Mouse (Mus musculus) kidney, embryonic 16.5 days (tissue): ENCODE results near the gene Efl1. TPM values are rescaled to one million over a fixed set of nuclear protein-coding genes. Genes with fewer than 3 reads are reported as not detected.
A peak's percentile ranks its signal among the peaks of the same experiment; 100 is the strongest.
"Not testable (repeated sequence)": the region's sequence is repeated elsewhere in the genome, so short reads cannot be mapped to it uniquely, and the experiment has no call there.

Source experiments
- ATAC-seq: fragments of 200-750 bp; cut with Nextera tagmentation; 2 replicates; pipeline ENCODE4 v1.8.0; 2017; ENCODE audit warnings: moderate TSS enrichment; ENCODE audit not compliant: low FRiP score, low TSS enrichment
- H3K27ac ChIP-seq: fragments of 300-500 bp; sonication (generic); 2 replicates; pipeline ENCODE4 v1.5.1; 2014; ENCODE audit warnings: low read length
- H3K27me3 ChIP-seq: fragments of 300-500 bp; sonication (generic); 2 replicates; pipeline ENCODE4 v1.6.1; 2014; ENCODE audit warnings: low read length, control low read depth, mixed read lengths; ENCODE audit not compliant: insufficient read depth
- H3K36me3 ChIP-seq: fragments of 300-500 bp; sonication (generic); 2 replicates; pipeline ENCODE4 v1.6.1; 2014; ENCODE audit warnings: low read length, control low read depth, mixed read lengths; ENCODE audit not compliant: insufficient read depth
- H3K4me1 ChIP-seq: fragments of 300-500 bp; sonication (generic); 2 replicates; pipeline ENCODE4 v1.6.1; 2014; ENCODE audit warnings: low read length, control low read depth, mixed read lengths; ENCODE audit not compliant: insufficient read depth
- H3K4me2 ChIP-seq: fragments of 300-500 bp; sonication (generic); replicated peaks from 2 replicates; pipeline ENCODE4 v1.6.1; 2014; ENCODE audit warnings: low read depth, low read length
- H3K4me3 ChIP-seq: fragments of 300-500 bp; sonication (generic); 2 replicates; pipeline ENCODE4 v1.5.1; 2014; ENCODE audit warnings: mild to moderate bottlenecking, low read length
- H3K9ac ChIP-seq: fragments of 300-500 bp; sonication (generic); replicated peaks from 2 replicates; pipeline ENCODE4 v1.6.1; 2014; ENCODE audit warnings: low read length
- H3K9me3 ChIP-seq: fragments of 300-500 bp; sonication (generic); 2 replicates; pipeline ENCODE4 v1.6.1; 2016; ENCODE audit warnings: low read length, control low read depth
- WGBS: fragments of 180-500 bp; shearing (Covaris S2); extraction: QIAGEN DNeasy Blood & Tissue Kit; methylation state at CpG from one replicate; pipeline ENCODE4 v1.1.7; 2014; 5-methylcytosine and 5-hydroxymethylcytosine counted together
- polyA plus RNA-seq: library from polyadenylated mRNA; unstranded; fragments of >200 nt; fragmentation: Nextera tagmentation; extraction: Ambion mirVana; gene quantifications from 2 replicates; pipeline ENCODE4 v1.2.1, GENCODE M21; 2015

Gene Efl1
- polyA plus RNA-seq, 1 experiment from 2014 or later: 20.2 TPM

DNA sequence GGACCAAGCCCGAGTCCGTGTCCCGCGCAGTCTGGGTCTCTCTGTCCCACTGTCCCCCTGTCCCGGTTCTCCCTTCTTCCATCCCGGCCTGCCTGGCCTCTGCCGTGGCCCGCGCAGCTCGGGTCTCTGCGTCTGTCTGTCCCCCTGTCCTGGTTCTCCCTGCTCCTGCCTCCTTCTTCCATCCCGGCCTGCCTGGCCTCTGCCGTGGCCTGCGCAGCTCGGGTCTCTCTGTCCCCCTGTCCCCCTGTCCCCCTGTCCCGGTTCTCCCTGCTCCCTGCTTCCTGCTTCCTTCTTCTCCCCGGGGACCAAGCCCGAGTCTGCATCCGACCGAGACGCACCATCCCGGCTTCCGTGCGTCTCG, 123.2 kb downstream of the Efl1 start:
- H3K4me2 ChIP-seq, H3K27me3 ChIP-seq, H3K36me3 ChIP-seq, H3K27ac ChIP-seq, H3K9ac ChIP-seq, H3K4me3 ChIP-seq, H3K9me3 ChIP-seq: not testable (repeated sequence)
- WGBS: 87% methylated on average over 25 of the region's 25 CpGs
- ATAC-seq: peak; percentile 47
- peaks cover 11% of the 10 kb centered on the region for H3K4me1 ChIP-seq

DNA sequence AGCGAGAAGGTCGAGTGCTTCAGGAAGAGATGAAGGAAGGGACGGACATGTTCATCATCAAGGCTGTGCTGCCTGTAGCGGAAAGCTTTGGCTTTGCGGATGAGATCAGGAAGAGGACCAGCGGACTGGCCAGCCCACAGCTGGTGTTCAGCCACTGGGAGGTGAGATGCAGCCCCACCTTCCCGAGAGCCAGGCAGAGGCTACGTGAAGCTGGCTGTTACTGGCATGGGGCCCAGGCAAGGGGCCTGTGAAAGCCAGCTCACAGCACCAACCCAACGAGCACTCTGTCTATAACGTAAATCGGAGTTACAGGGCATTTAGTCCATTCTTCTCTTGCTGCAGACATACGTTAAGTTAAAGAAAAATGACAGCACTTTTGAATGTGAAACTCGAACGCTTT, 124.1 kb downstream of the Efl1 start:
- peak; percentile 17; the same call in 1 of the 2 replicates for ATAC-seq
- H3K4me3 ChIP-seq: no peak overlapping the region
- 0 out of 2 replicates have a peak, but pooled peaks cover 2% of the 10 kb centered on the region for H3K9me3 ChIP-seq
- 50% methylated on average over 14 of the region's 14 CpGs for WGBS
- peaks cover 11% of the 10 kb centered on the region for H3K4me1 ChIP-seq
- H3K4me2 ChIP-seq: no peak overlapping the region
- H3K27ac ChIP-seq: peak overlapping the region; percentile 57
- H3K36me3 ChIP-seq: no peaks in the 10 kb centered on the region
- H3K9ac ChIP-seq: peak overlapping the region; percentile 5; the same call in 1 of the 2 replicates
- no peaks in the 10 kb centered on the region for H3K27me3 ChIP-seq

DNA sequence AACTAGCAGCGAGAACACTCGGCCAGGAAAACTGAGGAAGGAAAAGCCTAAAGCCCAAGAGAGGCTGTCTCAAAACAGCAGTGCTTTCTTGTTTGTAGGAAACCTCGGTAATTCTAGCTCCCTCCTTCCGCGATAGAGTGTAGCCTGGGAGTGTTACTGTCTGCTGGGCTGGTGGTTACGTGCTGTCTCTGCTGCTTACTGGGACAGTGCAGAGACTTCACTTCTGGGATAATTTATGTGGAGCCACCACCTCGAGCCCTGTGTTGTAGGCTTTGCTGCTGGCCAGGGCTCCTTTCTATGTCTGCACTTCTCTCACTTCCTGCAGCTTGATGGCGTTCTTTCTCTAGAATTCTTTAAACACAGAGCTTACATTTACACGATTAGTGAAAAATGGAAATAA, 124.7 kb downstream of the Efl1 start:
- Histone ChIP-seq H3K4me1 (peaks cover 11% of the 10 kb centered on the region), H3K27ac (peak overlapping the region; percentile 57), H3K4me3 (no peak overlapping the region), H3K27me3 (no peaks in the 10 kb centered on the region), H3K36me3 (no peaks in the 10 kb centered on the region), H3K4me2 (no peak overlapping the region), H3K9ac (peak overlapping the region; percentile 5; the same call in 1 of the 2 replicates), H3K9me3 (0 out of 2 replicates have a peak, but pooled peaks cover 2% of the 10 kb centered on the region)
- WGBS: 23% methylated on average over 9 of the region's 9 CpGs
- peak; percentile 61 for ATAC-seq

DNA sequence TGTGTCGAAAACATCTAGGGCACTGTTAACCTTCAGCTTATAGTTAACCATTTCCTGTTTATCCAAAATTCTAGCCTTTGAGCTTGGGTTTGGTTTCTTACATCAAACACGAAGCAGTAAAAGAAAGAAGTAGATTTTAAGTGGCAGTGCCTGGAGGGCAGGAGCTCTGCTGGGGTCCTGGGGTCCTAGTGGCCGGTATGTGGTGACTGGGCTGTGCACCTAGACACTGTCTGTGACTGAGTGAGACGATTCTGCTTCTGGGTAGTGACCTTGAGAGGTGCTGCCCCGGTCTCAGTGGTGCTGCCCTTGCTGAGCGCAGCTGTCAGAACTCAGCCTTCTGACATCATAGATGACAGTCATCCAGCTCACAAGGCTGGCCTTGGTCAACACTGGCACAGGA, 125.5 kb downstream of the Efl1 start:
- ATAC-seq: no peak

DNA sequence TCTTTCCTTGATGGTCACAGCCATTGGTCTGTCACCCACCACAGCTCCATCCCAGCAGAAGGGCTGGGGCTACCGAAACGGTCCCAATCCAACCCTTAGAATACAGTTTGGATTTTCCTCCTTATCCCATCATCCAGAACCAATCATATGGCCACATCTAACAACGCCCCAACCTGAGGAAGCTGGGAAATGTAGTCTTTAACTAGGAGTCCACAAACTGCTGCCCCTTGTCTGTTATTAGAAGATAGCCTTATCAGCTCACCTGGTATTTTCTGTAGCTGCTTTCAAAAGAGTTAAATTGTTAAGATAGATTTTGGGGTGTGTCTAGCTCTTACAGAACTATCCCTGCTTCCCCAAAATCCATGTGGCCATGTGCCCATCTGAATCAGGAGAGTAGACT, 126.7 kb downstream of the Efl1 start:
- no peak overlapping the region for H3K9ac ChIP-seq
- H3K4me2 ChIP-seq: no peak overlapping the region
- WGBS: 93% methylated on average over 3 of the region's 3 CpGs
- H3K27ac ChIP-seq: no peak overlapping the region
- no peaks in the 10 kb centered on the region for H3K27me3 ChIP-seq
- no peak overlapping the region for H3K4me3 ChIP-seq
- no peak for ATAC-seq
- no peaks in the 10 kb centered on the region; the same call in 1 of the 2 replicates for H3K36me3 ChIP-seq
- 0 out of 2 replicates have a peak, but pooled peaks cover 2% of the 10 kb centered on the region for H3K9me3 ChIP-seq
- peaks cover 11% of the 10 kb centered on the region for H3K4me1 ChIP-seq

More for the DNA sequence above, 125.5 kb downstream of the Efl1 start:
- H3K4me1 ChIP-seq: peaks cover 11% of the 10 kb centered on the region
- no peaks in the 10 kb centered on the region for H3K27me3 ChIP-seq
- H3K4me3 ChIP-seq: no peak overlapping the region
- H3K4me2 ChIP-seq: no peak overlapping the region
- 0 out of 2 replicates have a peak, but pooled peaks cover 2% of the 10 kb centered on the region for H3K9me3 ChIP-seq
- 66% methylated on average over 6 of the region's 6 CpGs for WGBS
- H3K9ac ChIP-seq: no peak overlapping the region
- H3K27ac ChIP-seq: no peak overlapping the region
- H3K36me3 ChIP-seq: no peaks in the 10 kb centered on the region

DNA sequence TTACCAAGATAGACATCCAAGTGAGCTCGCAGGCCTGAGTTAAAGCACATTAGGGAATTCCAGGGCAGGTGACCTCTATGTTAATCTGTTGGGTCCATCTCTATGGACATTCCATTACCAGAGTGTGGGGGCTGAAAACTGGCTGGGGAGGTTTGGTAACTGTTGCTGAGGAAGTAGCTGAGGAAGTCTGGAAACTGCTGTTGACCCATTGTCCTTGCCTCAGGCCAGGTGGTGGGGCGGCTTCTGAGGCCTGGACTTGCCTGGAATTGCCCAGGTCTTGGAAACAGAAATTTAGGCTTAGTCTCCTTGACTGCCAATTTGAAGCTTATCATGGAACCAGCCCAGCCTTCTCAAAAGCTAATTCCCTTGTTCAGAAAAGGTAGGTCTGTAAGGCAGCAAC, 134.7 kb downstream of the Efl1 start:
- no peak overlapping the region for H3K4me2 ChIP-seq
- H3K4me1 ChIP-seq: no peaks in the 10 kb centered on the region
- H3K9me3 ChIP-seq: no peaks in the 10 kb centered on the region
- H3K27ac ChIP-seq: no peak overlapping the region
- 49% methylated on average over 2 of the region's 2 CpGs for WGBS
- no peaks in the 10 kb centered on the region; the same call in 1 of the 2 replicates for H3K36me3 ChIP-seq
- no peaks in the 10 kb centered on the region for H3K27me3 ChIP-seq
- H3K9ac ChIP-seq: no peak overlapping the region
- H3K4me3 ChIP-seq: no peak overlapping the region
- no peak for ATAC-seq

DNA sequence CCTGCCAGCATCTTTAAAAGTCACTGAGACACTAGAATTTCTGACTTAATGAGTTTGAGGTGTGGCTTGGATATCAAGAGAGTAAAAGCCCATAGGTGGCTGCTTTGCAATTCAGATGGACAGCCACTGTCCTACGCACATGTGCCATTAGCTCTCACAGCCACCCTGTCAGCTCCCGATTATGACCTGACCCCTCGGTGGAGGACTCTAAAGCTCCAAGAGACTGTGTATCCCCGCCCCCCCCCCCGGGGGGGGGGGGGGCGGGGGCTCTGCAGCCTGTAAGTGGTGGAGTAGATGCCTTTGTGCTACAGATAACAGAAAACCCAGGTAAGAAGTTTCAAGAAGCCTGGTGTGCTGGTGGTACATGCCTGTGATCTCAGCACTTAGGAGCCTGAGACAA, 135.3 kb downstream of the Efl1 start:
- Histone ChIP-seq H3K9me3 (no peaks in the 10 kb centered on the region), H3K27me3 (no peaks in the 10 kb centered on the region), H3K4me2 (no peak overlapping the region), H3K27ac (no peak overlapping the region), H3K9ac (no peak overlapping the region), H3K4me3 (no peak overlapping the region), H3K36me3 (no peaks in the 10 kb centered on the region; the same call in 1 of the 2 replicates), H3K4me1 (no peaks in the 10 kb centered on the region)
- 35% methylated on average over 5 of the region's 6 CpGs for WGBS
- no peak for ATAC-seq

DNA sequence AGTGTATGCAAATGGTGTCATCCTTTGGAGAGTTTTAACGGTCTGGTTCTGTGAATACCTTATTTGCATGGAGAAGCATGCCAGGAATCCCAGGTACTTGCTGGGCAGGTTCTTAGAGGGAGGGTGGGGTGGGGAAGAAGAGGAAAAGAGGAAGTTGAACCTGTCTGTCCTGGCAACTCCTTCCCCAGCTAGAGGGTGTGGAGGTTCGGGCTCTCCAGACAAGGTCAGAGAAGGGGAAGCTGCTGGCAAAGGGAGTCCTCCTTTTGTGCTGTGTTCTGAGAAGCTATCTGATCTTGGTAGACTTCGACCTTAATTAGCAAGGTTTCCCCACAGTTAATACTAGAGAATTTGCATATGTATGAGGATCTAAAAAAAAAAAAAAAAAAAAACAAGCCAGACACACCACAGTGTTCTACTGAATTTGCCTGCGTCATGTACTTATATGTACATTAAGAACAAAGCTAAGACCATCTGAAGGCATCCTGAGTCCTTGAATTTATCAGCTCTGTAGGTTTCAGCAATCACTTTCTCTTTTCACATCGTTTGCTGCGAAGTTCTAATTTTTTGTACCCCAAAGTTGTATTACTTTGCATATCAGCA, 137.0 kb downstream of the Efl1 start:
- H3K4me3 ChIP-seq: no peak overlapping the region
- ATAC-seq: no peak
- no peaks in the 10 kb centered on the region for H3K4me1 ChIP-seq

DNA sequence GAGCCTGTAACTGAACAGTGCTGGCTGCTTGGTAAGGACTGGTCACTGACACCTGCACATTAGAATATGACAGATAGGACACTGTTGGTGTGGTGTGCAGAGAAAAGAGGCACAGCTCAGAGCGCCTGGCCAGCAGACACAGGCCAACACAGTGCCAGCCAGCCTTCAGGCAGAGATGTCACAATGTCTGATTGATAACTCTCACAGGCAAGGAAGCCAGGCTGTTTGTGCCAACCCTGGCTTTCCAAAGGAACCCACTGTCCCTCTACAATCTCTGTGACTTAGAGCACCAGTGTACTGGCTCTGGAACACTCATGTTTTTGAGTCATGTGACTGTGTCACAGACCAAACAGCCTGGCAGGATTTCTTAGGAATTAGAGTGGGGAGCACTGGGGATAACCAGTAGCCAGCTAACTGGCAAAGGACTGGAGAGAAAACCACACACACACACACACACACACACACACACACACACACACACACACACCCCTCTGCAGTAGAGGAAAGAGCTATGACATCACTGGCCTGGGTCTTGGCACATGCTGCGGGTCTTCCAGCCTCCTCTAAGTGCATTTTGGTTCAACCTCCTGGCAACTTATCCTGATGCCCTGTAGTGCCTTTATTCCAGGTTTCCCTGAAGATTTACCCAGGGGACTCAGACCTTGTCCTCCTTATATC, 137.7 kb downstream of the Efl1 start:
- Histone ChIP-seq H3K36me3 (no peaks in the 10 kb centered on the region), H3K27ac (no peak overlapping the region), H3K9me3 (no peaks in the 10 kb centered on the region), H3K27me3 (no peaks in the 10 kb centered on the region), H3K4me3 (no peak overlapping the region), H3K4me1 (no peaks in the 10 kb centered on the region), H3K9ac (no peak overlapping the region), H3K4me2 (no peak overlapping the region)
- 78% methylated on average over 2 of the region's 2 CpGs for WGBS
- no peak for ATAC-seq

More for the DNA sequence above, 137.0 kb downstream of the Efl1 start:
- Histone ChIP-seq H3K4me2 (no peak overlapping the region), H3K27me3 (no peaks in the 10 kb centered on the region), H3K27ac (no peak overlapping the region), H3K9me3 (no peaks in the 10 kb centered on the region), H3K36me3 (no peaks in the 10 kb centered on the region), H3K9ac (no peak overlapping the region)
- 66% methylated on average over 6 of the region's 6 CpGs for WGBS

DNA sequence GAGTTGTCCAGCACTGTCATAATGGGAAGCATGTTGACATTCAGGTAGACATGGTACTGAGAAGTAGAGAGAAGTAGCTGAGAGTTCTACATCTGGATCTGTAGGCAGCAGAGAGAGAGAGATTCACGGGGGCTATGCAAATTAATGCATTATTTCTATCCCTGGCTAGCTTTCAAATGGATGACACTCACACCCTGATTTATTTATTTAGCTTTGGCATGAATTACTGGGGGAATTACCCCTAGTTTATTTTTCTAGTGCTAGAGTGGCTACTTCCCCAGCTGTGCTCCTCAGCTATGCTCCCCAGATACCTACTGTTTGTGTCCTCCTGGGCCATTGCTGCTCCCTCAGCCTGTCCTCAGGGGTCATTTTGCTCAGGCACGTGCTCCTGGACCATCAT, 144.2 kb downstream of the Efl1 start:
- Histone ChIP-seq H3K27ac (no peak overlapping the region), H3K36me3 (no peaks in the 10 kb centered on the region), H3K4me2 (no peak overlapping the region), H3K4me3 (no peak overlapping the region), H3K9ac (no peak overlapping the region), H3K27me3 (no peaks in the 10 kb centered on the region), H3K9me3 (no peaks in the 10 kb centered on the region), H3K4me1 (no peaks in the 10 kb centered on the region)
- ATAC-seq: no peak
- WGBS: 49% methylated on average over 2 of the region's 2 CpGs
